Mouse (Mus musculus): ENCODE results near the gene Alox12. TPM values are rescaled to one million over a fixed set of nuclear protein-coding genes. Genes with fewer than 3 reads are reported as not detected.

Alox12 gene
- polyA plus RNA-seq (2017; shearing (Covaris generic)) = under 1 TPM; 0.10 to 0.33 TPM

DNA sequence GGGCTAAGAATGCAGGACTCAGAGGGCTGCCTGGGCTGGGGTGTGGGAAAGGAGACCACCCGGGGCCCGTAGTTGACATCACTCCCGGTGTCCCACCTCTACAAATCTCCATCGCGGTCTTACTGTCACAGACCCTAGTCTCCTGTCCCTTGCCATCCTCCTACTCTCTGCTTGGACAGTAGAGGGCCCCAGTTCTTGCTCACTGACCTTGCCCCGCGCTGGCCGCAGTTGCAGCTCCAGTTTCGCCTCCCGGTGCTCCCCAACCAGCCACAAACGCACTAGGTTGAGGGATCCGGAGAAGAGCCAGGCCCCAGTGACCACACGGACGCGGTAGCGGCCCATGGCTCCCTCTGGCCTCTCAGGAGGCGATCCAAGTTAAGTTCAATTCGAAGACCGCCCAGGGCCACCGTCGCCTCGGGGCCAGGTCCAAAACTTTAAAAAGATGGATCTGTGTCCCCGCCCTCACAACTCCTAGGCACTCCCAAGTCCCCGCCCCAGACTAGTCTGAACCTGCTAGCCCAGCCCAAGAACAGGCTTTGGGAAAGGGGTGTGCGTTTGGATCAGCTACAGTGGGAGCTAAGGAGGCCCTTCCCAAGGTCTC lies at the start of gene Alox12:
TSS of gene Alox12 (minus strand) at position 423 of the 601 bp plus-strand sequence.

DNA sequence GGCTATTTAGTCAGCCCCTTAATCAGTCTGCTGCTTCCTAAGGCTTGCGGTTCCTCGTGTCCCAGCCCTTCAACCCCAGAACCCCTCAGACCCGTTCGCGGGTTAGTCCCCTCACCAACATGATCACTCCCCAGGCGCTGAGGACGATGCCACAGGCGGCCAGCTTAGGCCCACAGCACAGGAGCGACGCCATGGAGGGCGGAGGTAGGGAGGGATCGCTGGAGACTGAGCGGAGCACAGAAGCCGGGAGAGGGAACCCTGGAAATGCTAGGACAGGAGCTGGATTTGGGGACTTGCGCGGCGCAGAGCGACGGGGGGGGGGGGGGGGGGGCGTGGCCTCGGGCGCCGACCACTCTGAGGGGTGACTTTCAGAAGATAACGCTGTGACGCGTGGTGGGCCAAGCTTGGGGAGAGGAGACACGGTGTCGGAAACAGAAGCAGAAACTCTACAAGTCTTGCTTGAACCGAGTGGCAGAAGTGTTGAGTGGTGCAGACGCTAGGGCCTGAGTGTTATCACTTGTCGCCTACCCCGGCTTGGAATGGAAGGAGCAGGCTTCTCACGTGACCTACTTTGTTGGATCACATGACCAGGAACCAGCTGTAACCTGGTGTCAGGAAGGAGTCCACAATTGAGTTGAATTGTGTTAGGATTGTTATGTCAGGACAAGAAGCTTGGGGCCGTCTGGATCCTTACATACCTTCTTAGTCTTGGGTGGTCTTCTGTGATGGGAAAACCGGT lies 15.4 kb downstream of the Alox12 start, which contains the start of the genes Gm21988 and Rnasek:
TSS of gene Gm21988 (minus strand) at position 290 of the 739 bp plus-strand sequence.
TSS of gene Rnasek (minus strand) at position 302 of the 739 bp plus-strand sequence.

DNA sequence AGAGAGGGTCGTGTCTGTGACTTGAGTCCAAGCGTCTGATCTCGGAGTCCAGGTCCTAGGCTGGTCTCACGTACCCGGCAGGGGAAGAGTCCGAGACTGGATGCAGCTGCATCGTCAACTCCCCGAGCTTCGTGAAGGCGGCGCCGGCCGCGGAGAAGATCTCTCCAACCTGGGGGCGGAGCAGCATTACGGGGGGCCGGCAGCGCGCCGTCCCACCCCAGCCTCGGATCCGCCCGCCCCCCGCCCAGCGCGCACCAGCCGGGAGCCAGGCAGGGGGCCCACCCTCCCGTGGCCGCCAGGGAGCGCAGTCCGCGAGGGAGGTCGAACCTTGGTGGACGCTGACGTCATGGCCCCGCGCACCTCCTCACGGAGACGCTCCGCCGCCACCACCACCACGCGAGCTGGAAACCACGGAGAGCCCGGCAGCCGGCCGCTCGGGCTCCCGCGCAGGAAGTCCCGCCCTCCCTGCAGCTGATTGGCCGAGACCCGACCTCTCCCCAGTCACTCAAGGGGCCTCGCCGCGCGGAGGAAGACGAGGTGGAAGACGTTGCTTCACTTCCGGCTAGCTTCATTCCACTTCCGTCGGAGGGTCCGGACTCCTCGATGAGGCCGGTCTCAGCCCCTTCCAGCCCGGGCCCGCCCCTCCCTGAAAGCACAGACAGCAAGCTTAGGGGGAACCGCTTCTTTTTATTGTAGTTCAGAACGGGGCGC lies 17.5 kb downstream of the Alox12 start, which contains the start of gene 0610010K14Rik:
TSS of gene 0610010K14Rik (minus strand) at position 458 of the 711 bp plus-strand sequence.

DNA sequence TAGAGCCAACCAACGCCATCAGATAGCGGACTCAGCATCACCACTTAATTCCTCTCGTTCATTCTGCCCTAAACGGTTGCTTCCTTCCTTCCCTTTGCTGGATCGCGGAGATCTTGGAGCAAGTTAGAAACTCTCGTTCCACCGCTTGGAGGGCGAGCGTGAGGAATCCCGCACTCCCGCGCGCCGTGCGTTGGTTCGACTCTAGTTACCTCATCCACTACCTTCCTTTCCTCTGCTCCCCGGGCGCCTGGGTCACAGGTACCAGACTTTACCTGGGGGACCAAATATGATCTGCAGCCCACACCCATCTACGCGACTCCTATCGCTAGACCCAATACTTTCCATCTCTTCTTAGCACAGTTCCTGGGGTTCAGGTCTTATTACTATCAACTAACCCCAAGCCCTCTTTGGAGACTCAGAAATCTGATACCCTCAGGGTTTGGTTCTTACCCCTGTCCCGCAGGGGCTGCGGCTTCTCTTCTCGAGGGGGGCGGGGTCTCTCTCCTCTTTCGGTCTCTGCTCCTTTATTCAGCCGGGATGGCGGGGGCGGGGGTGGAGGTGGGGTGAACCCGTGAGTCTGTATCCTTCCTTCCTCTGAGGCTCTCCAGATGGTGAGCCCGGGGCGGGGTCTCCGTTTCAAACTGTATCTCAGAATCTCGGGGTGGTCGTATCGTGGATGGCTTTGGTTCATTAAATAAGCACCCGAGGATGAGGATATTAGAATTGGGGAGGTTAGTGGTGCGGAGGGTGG lies 25.7 kb downstream of the Alox12 start, which contains the start of gene Bcl6b:
TSS of gene Bcl6b (minus strand) at position 539 of the 751 bp plus-strand sequence.

GRCm38 (mm10) chr11:70220731-70221602 lies 34.2 kb downstream of the Alox12 start, which contains the start of gene Slc16a13:
Gene Slc16a13, minus strand, starts transcription at chr11:70221064.

DNA sequence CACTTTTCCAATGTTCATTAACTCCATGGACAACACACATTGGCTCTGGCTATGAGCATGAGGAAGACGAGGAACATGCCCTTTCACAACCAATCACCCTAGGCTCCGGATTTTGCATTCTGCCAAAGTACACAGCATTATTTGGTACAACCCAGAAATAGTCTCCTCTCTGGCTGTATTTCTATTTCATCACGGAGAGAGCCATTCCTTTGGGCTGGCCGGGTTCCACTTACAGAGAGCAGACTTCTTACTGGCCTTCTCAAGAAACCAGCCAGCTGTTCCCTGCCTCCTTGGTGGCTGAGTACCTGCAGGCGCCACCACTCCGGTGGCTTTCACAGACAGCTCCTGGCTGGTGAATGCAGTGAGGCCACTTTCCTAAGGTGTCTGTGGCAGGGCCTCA lies 42.7 kb downstream of the Alox12 start, which contains the start of gene Slc16a11:
TSS of gene Slc16a11 (plus strand) at position 330 of the 400 bp plus-strand sequence.

Other genes with a start within 250 kb of the Alox12 start
- 100 to 1,000 TPM in 1 of 2 experiments, 10 to 100 TPM in 1; 97.3 to 113 TPM for gene Acadvl, start 239.9 kb downstream of the Alox12 start, polyA plus RNA-seq (2017; shearing (Covaris generic))
- 10 to 100 TPM in 1 of 2 experiments, 1 to 10 TPM in 1; 9.1 to 10.5 TPM for gene Dlg4, start 238.4 kb downstream of the Alox12 start, polyA plus RNA-seq (2017; shearing (Covaris generic))
- not detected for gene Asgr1, start 201.3 kb downstream of the Alox12 start, polyA plus RNA-seq (2017; shearing (Covaris generic))
- gene Asgr2, start 162.7 kb downstream of the Alox12 start, polyA plus RNA-seq (2017; shearing (Covaris generic)) = not detected
- under 1 TPM in 1 of 2 experiments, not detected in 1; 0.23 TPM for gene Mgl2, start 125.0 kb downstream of the Alox12 start, polyA plus RNA-seq (2017; shearing (Covaris generic))
- gene Clec10a, start 99.2 kb downstream of the Alox12 start, polyA plus RNA-seq (2017; shearing (Covaris generic)) = 1 to 10 TPM in 1 of 2 experiments, not detected in 1; 1.6 TPM
- 1 to 10 TPM in 1 of 2 experiments, under 1 TPM in 1; 0.88 to 1.1 TPM for gene Slc16a11, start 42.6 kb downstream of the Alox12 start, polyA plus RNA-seq (2017; shearing (Covaris generic))
- 1 to 10 TPM; 3.3 to 4.7 TPM for gene Slc16a13, start 34.3 kb downstream of the Alox12 start, polyA plus RNA-seq (2017; shearing (Covaris generic))
- not detected for gene Bcl6b, start 25.6 kb downstream of the Alox12 start, polyA plus RNA-seq (2017; shearing (Covaris generic))
- 100 to 1,000 TPM; 154 to 165 TPM for gene 0610010K14Rik, start 17.4 kb downstream of the Alox12 start, polyA plus RNA-seq (2017; shearing (Covaris generic))
- gene Gm21988, start 15.5 kb downstream of the Alox12 start, polyA plus RNA-seq (2017; shearing (Covaris generic)) = 10 to 100 TPM in 1 of 2 experiments, 1 to 10 TPM in 1; 5.8 to 10.3 TPM
- gene Rnasek, start 15.5 kb downstream of the Alox12 start, polyA plus RNA-seq (2017; shearing (Covaris generic)) = 100 to 1,000 TPM; 257 to 279 TPM
- gene Alox12e, start 67.3 kb upstream of the Alox12 start, polyA plus RNA-seq (2017; shearing (Covaris generic)) = 1 to 10 TPM in 1 of 2 experiments, under 1 TPM in 1; 0.22 to 1.6 TPM
- gene Alox15, start 96.7 kb upstream of the Alox12 start, polyA plus RNA-seq (2017; shearing (Covaris generic)) = under 1 TPM; 0.24 to 0.53 TPM
- gene Pelp1, start 154.7 kb upstream of the Alox12 start, polyA plus RNA-seq (2017; shearing (Covaris generic)) = 10 to 100 TPM; 11.5 to 13.4 TPM
- gene Arrb2, start 177.3 kb upstream of the Alox12 start, polyA plus RNA-seq (2017; shearing (Covaris generic)) = 100 to 1,000 TPM; 249 to 281 TPM
- gene Med11, start 196.6 kb upstream of the Alox12 start, polyA plus RNA-seq (2017; shearing (Covaris generic)) = 10 to 100 TPM; 72.7 to 76.5 TPM
- not detected for gene Zmynd15, start 204.1 kb upstream of the Alox12 start, polyA plus RNA-seq (2017; shearing (Covaris generic))
- 1 to 10 TPM in 1 of 2 experiments, under 1 TPM in 1; 0.19 to 1.3 TPM for gene Cxcl16, start 204.6 kb upstream of the Alox12 start, polyA plus RNA-seq (2017; shearing (Covaris generic))
- gene Tm4sf5, start 249.9 kb upstream of the Alox12 start, polyA plus RNA-seq (2017; shearing (Covaris generic)) = 1 to 10 TPM; 2.2 to 2.9 TPM